Mouse (Mus musculus) ES-E14 (cell line): ENCODE results near the gene Rxrb. TPM values are rescaled to one million over a fixed set of nuclear protein-coding genes. Genes with fewer than 3 reads are reported as not detected.
"Not testable (repeated sequence)": the region's sequence is repeated elsewhere in the genome, so short reads cannot be mapped to it uniquely, and the experiment has no call there.

Source experiments
- DNase-seq: peaks from one replicate; pipeline ENCODE4 v3.0.0-alpha.2; 2013; ENCODE audit warnings: low read depth, low spot score
- H3K27ac ChIP-seq: 2 replicates; pipeline ENCODE4 v1.5.1; 2012; ENCODE audit warnings: low read depth, mild to moderate bottlenecking, low read length, moderate library complexity, mixed read lengths; ENCODE audit not compliant: poor library complexity, insufficient read depth, severe bottlenecking
- H3K36me3 ChIP-seq: 2 replicates; pipeline ENCODE4 v1.6.1; 2012; ENCODE audit warnings: mild to moderate bottlenecking, low read length, moderate library complexity, mixed read lengths; ENCODE audit not compliant: control insufficient read depth, poor library complexity, insufficient read depth, severe bottlenecking
- H3K4me1 ChIP-seq, 2 experiments: fragments of 150-350 bp in 1 of 2; sonication (generic) in 1 of 2; 2 replicates each; pipeline ENCODE4 v1.6.1; 2012; ENCODE audit warnings: low read length in 2 of 2, mild to moderate bottlenecking in 1 of 2, mixed read lengths in 1 of 2; ENCODE audit not compliant: control insufficient read depth in 2 of 2, insufficient read depth in 2 of 2, poor library complexity in 1 of 2
- H3K4me3 ChIP-seq, 2 experiments: fragments of 150-350 bp in 1 of 2; sonication (generic) in 1 of 2; 2 replicates each; pipeline ENCODE4 v1.5.1; 2012; ENCODE audit warnings: low read length in 2 of 2, low read depth in 1 of 2, mild to moderate bottlenecking in 1 of 2, mixed read lengths in 1 of 2; ENCODE audit not compliant: insufficient read depth in 1 of 2, poor library complexity in 1 of 2, severe bottlenecking in 1 of 2
- H3K9ac ChIP-seq: 2 replicates; pipeline ENCODE4 v1.6.1; 2012; ENCODE audit warnings: low read depth, mild to moderate bottlenecking, low read length, mixed read lengths; ENCODE audit not compliant: poor library complexity, insufficient read depth, severe bottlenecking
- H3K9me3 ChIP-seq: fragments of 150-350 bp; sonication (generic); 2 replicates; pipeline ENCODE4 v1.6.1; 2012; ENCODE audit warnings: low read depth, mild to moderate bottlenecking, low read length; ENCODE audit not compliant: control insufficient read depth, insufficient read depth
- CHD2 ChIP-seq: IDR thresholded peaks from 2 replicates; pipeline ENCODE4 v1.6.1; 2014; ENCODE audit warnings: mild to moderate bottlenecking, low read depth, low read length, inconsistent platforms
- HCFC1 ChIP-seq: IDR thresholded peaks from 2 replicates; pipeline ENCODE4 v1.6.1; 2012; ENCODE audit warnings: low read length, inconsistent platforms, borderline replicate concordance; ENCODE audit not compliant: insufficient read depth
- MAFK ChIP-seq: IDR thresholded peaks from 2 replicates; pipeline ENCODE4 v1.6.1; 2014; ENCODE audit warnings: mild to moderate bottlenecking, low read depth, low read length, inconsistent platforms; ENCODE audit not compliant: insufficient read depth
- ZC3H11A ChIP-seq: IDR thresholded peaks from 2 replicates; pipeline ENCODE4 v1.6.1; 2012; ENCODE audit warnings: low read depth, mild to moderate bottlenecking, inconsistent platforms, low read length, borderline replicate concordance
- ZNF384 ChIP-seq: IDR thresholded peaks from 2 replicates; pipeline ENCODE4 v1.6.1; 2012; ENCODE audit warnings: low read depth, low read length, inconsistent platforms
- in situ Hi-C, 2 experiments: fragments of 600-800 bp; cut with MboI; formaldehyde crosslinking; loops; one replicate each; pipeline ENCODE4 v1.15.1; 2025; ENCODE audit warnings: low sequenced_read_pairs in 2 of 2, inconsistent platforms in 1 of 2; ENCODE audit not compliant: unreplicated experiment in 2 of 2
- total RNA-seq: library from RNA; depleted of rRNA; stranded (reverse); fragments of 300-350 nt; gene quantifications from 2 replicates; pipeline ENCODE4 v1.2.3, GENCODE M21; 2012

Rxrb gene
- total RNA-seq, 1 experiment: 52.4 TPM

DNA sequence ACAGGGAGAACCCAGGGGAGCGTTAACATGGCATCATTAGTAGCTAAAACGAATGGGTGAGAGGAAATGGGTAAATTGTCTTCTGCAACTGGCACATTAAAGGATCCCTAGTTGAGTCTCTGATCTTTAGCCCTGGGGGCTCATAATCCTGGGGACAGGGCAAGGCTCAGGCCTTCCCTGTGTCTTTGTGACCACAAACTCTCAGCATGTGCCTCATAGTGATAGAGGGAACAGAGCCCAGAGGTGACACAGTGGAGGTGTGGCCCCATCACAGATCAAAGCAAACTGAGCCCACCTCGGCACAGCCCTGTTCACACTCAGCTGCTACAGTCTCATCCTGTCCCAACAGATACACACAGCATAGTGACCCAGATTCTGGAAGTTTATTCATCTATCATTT is 36.0 kb upstream of the Rxrb start:
- DNase-seq: no peak
- Histone ChIP-seq H3K9me3 (no peaks in the 10 kb centered on the region), H3K4me1 (peaks cover 0 to 2% of the 10 kb centered on the region in 2 experiments; a peak in 1 of 4 replicates), H3K9ac (no peak overlapping the region), H3K27ac (no peak overlapping the region), H3K4me3 (no peak overlapping the region), H3K36me3 (peaks cover 3% of the 10 kb centered on the region; the same call in 1 of the 2 replicates)
- no peak for TF ChIP-seq ZNF384
- TF ChIP-seq ZC3H11A: no peak
- no peak for TF ChIP-seq MAFK
- TF ChIP-seq CHD2: no peak
- no peak for TF ChIP-seq HCFC1
- in situ Hi-C loops: no loop called here

DNA sequence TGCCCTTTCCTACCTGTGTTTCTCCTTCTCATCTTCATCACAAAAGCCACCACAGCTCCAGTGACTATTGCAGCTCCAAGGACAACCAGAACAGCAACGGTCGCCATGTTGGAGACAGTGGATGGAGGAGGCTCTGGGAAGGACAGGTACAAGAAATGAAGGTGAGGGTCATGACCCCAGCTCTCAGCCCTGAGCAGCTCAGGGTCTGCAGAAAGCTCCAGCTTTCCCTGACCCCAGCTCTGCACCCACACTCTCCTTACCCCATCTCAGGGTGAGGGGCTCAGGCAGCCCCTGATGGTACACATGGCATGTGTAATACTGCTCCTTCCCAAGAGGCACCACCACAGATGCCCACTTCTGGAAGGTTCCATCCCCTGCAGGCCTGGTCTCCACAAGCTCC is 34.6 kb upstream of the Rxrb start:
- H3K36me3 ChIP-seq, H3K9me3 ChIP-seq, H3K9ac ChIP-seq, in situ Hi-C loops, H3K27ac ChIP-seq, DNase-seq, H3K4me3 ChIP-seq, H3K4me1 ChIP-seq: not testable (repeated sequence)

DNA sequence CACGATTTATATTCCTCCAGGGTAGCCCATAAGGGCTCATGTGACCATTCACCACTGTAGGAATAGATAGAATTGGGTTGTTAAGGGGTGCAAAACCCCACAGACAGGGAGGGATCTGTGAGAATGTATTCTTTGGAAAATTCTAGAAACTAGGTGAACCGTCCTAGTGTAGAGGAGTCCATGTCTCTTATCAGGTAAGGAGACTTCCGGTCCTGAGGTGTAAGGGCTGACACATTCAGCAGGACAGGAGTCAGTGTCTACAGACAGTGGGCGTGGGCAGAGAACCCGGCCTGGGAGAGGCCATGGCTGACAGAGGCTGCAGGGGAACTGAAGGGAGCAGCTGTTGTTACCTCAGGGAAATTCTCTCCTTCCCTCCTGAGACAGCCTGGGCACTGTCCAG is 32.9 kb upstream of the Rxrb start:
- H3K4me3 ChIP-seq, H3K36me3 ChIP-seq, DNase-seq, in situ Hi-C loops, H3K9ac ChIP-seq, H3K9me3 ChIP-seq, H3K4me1 ChIP-seq, H3K27ac ChIP-seq: not testable (repeated sequence)
- peak; percentile 88 for TF ChIP-seq ZNF384

DNA sequence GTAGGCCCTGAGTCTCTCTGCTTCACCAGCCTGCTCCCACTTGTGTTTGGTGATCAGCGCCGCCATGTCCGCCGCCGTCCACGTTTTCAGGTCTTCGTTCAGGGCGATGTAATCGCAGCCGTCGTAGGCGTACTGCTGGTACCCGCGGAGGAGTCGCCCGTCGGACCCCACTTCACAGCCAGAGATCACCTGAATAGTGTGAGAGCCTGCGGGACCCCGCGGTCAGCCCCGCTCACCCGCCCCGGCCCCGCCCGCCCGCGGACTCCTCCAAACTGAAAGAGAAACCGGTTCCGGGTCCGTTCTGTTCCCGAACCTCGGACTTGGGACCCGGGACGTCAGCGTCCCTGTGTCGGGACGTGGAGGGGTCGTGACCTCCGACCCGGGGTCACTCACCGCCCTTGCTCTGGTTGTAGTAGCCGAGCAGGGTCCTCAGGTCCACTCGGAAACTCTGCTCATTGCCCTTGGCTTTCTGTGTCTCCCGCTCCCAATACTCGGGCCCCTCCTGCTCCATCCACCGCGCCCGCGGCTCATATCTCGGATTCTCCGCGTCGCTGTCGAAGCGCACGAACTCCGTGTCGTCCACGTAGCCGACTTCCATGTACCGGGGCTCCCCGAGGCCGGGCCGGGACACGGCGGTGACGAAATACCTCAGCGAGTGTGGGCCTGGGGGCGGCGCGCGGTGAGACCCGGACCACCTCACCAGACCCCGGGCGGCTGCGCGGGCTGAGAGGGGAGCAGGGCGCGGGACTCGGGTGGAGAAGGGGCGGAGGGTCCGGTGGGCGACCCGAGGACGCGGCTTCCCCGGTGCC is 32.1 kb upstream of the Rxrb start:
- DNase-seq: no peak
- in situ Hi-C loops: no loop called here
- Histone ChIP-seq H3K9me3 (no peaks in the 10 kb centered on the region), H3K4me1 (no peaks in the 10 kb centered on the region), H3K27ac (no peak overlapping the region), H3K9ac (peak overlapping the region; percentile 69), H3K36me3 (peaks cover 3% of the 10 kb centered on the region; the same call in 1 of the 2 replicates), H3K4me3 (peak overlapping the region; percentile 59 to 69)
- TF ChIP-seq HCFC1 (no peak), MAFK (no peak), ZNF384 (no peak), ZC3H11A (no peak), CHD2 (no peak)

DNA sequence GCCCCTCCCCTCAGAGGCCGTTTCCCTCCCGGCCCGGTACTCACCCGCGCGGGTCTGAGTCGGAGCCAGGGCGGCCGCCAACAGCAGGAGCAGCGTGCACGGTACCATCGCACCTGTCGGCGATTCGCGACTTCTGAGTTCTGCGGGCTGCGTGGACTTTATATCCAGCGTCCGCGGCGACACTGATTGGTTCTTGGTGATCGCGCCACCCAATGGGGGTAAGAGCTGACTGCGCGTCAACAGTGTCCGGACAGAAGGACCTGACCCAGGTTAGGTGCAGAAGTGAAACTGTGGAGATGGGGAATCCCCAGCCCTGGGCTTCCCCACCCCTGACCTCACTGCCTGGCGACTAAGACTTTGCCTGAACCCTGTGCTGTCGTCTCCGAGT is 31.5 kb upstream of the Rxrb start, which contains the start of gene H2-K1:
Gene H2-K1, minus strand, starts transcription at position 198 of the 388 bp plus-strand sequence.
- Histone ChIP-seq H3K36me3 (peaks cover 3% of the 10 kb centered on the region; the same call in 1 of the 2 replicates), H3K4me1 (no peaks in the 10 kb centered on the region), H3K4me3 (peak within 1 kb of the TSS; percentile 59 to 69), H3K9me3 (no peaks in the 10 kb centered on the region), H3K27ac (no peak within 1 kb of the TSS), H3K9ac (peak within 1 kb of the TSS; percentile 69)
- TF ChIP-seq CHD2 (peak; percentile 84), ZNF384 (no peak), MAFK (no peak), HCFC1 (no peak)
- in situ Hi-C loops: no loop called here
- DNase-seq: peak; percentile 60

DNA sequence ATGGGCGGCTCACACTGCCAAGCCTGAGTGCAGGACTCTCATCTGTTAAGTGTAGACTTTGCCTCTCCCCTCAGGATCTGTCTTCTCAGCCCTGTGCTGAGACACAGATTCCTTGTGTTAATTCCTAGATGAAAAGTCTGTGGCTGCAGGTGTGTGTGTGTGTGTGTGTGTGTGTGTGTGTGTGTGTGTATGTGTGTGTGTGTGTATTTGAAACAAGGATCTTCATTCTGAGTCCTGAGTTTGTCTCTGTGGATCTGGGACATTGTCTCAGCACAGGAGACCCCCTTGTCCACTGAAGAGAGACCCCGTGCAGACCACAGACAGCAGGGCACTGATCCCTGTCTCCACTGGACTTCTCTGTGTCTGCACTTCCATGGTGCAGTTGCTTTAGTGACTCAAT is 30.8 kb upstream of the Rxrb start:
- H3K36me3 ChIP-seq, DNase-seq, H3K9me3 ChIP-seq, in situ Hi-C loops, H3K4me3 ChIP-seq, H3K4me1 ChIP-seq, H3K9ac ChIP-seq, H3K27ac ChIP-seq: not testable (repeated sequence)
